Mouse (Mus musculus): ENCODE measurements around the gene Sstr4. TPM values are rescaled to one million over a fixed set of nuclear protein-coding genes. Genes with fewer than 3 reads are reported as not detected.

Gene Sstr4
- 0.42 and 0.98 TPM in 2 replicates for total RNA-seq (2012; rRNA removed)

DNA sequence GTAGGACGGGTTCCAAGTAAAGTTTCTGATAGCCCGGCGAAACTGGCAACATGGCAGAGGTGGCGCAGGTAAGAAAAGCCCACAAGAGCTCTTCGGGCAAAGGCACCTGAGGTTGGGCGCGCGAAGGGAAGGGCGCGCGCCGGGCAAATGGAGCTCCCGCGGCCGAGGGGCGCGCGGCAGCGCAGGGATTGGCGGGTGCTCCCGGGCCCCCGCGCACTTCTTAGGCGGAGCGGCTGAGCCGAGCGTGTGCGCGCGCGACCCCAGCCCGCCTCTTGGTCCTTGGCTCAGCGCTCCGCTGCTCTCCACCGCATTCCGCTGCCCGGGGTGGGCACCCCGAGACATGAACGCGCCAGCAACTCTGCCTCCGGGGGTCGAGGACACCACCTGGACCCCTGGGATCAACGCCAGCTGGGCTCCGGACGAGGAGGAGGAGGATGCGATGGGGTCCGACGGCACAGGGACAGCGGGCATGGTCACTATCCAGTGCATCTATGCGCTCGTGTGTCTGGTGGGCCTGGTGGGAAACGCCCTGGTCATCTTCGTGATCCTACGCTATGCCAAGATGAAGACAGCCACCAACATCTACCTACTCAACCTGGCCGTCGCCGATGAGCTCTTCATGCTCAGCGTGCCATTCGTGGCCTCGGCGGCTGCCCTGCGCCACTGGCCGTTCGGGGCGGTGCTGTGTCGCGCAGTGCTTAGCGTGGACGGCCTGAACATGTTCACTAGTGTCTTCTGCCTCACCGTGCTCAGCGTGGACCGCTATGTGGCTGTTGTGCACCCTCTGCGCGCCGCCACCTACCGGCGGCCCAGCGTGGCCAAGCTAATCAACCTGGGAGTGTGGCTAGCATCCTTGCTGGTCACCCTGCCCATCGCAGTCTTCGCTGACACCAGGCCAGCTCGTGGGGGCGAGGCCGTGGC lies at the start of gene Sstr4:
Gene Sstr4 (plus strand): TSS at position 214 of the 921 bp plus-strand sequence.
- Histone ChIP-seq H3K4me1 (ENCODE audit: control insufficient read depth in 2 of 2, insufficient read depth in 2 of 2, low read length in 2 of 2, poor library complexity in 1 of 2) (peaks cover 0 to 3% of the 10 kb centered on the region in 2 experiments; a peak in 1 of 4 replicates), H3K27ac (ENCODE audit: insufficient read depth, low read depth, low read length, poor library complexity, severe bottlenecking) (no peak within 1 kb of the TSS), H3K9me3 (ENCODE audit: control insufficient read depth, insufficient read depth, low read depth, low read length) (no peaks in the 10 kb centered on the region), H3K36me3 (ENCODE audit: control insufficient read depth, insufficient read depth, low read length, poor library complexity, severe bottlenecking) (no peaks in the 10 kb centered on the region), H3K9ac (ENCODE audit: insufficient read depth, low read depth, low read length, poor library complexity, severe bottlenecking) (no peak within 1 kb of the TSS), H3K4me3 (ENCODE audit: insufficient read depth in 1 of 2, low read depth in 1 of 2, low read length in 2 of 2, poor library complexity in 1 of 2, severe bottlenecking in 1 of 2) (peak within 1 kb of the TSS; percentile 64 to 65)
- no peak for DNase-seq (ENCODE audit: low read depth, low spot score)
- in situ Hi-C loops (cut with MboI; ENCODE audit: low sequenced_read_pairs in 2 of 2, unreplicated experiment in 2 of 2), result no loop called here
- TF ChIP-seq ZNF384 (IDR thresholded peaks at IDR 0.05; ENCODE audit: low read depth, low read length) (no peak), CHD2 (IDR thresholded peaks at IDR 0.05; ENCODE audit: low read depth, low read length) (no peak), ZC3H11A (IDR thresholded peaks at IDR 0.05; ENCODE audit: borderline replicate concordance, low read depth, low read length) (no peak), HCFC1 (IDR thresholded peaks at IDR 0.05; ENCODE audit: borderline replicate concordance, insufficient read depth, low read length) (no peak), MAFK (IDR thresholded peaks at IDR 0.05; ENCODE audit: insufficient read depth, low read depth, low read length) (no peak)

DNA sequence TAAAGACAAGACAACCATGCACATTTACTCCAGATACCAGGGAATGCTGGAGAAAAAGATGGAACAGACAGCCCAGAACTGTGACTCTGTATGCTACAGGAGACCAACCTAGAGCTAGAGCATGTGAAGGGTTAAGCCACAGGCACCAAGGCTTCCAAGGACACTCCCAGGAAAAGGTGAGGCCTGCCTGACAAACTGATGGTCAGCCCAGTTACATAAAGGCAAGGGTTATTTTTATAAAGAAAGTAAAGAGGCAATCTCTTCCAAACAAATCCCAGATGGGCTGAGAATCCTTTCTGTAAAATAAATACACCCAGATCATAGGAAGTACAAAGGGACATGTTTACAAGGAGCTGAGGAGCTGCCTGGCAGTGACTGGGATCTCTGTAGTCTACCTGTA lies 49.8 kb upstream of the Sstr4 start:
- Histone ChIP-seq H3K9me3 (ENCODE audit: control insufficient read depth, insufficient read depth, low read depth, low read length) (no peaks in the 10 kb centered on the region), H3K4me3 (ENCODE audit: insufficient read depth in 1 of 2, low read depth in 1 of 2, low read length in 2 of 2, poor library complexity in 1 of 2, severe bottlenecking in 1 of 2) (no peak overlapping the region), H3K9ac (ENCODE audit: insufficient read depth, low read depth, low read length, poor library complexity, severe bottlenecking) (no peak overlapping the region), H3K4me1 (ENCODE audit: control insufficient read depth in 2 of 2, insufficient read depth in 2 of 2, low read length in 2 of 2, poor library complexity in 1 of 2) (no peaks in the 10 kb centered on the region), H3K27ac (ENCODE audit: insufficient read depth, low read depth, low read length, poor library complexity, severe bottlenecking) (no peak overlapping the region), H3K36me3 (ENCODE audit: control insufficient read depth, insufficient read depth, low read length, poor library complexity, severe bottlenecking) (no peaks in the 10 kb centered on the region)
- in situ Hi-C loops (cut with MboI; ENCODE audit: low sequenced_read_pairs in 2 of 2, unreplicated experiment in 2 of 2), result no loop called here
- DNase-seq (ENCODE audit: low read depth, low spot score), result no peak
- no peak for TF ChIP-seq CHD2 (IDR thresholded peaks at IDR 0.05; ENCODE audit: low read depth, low read length)

DNA sequence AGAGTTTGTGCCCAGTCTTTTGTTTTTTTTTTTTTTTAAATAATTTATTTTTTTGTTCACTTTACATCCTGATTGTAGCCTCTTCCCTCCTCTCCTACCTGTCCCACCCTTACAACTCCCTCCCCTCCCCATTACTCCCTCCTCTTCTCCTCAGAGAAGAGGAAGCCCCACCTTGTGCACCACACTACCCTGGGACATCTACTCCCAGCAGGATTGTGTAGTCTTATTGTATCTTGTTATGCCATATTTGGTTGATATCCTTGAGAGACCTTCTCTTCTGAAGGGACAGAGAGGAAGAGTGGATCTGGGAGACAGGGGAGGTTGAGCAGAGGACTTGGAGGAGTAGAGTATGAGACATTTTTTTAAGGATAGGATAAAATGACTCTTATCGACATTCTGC lies 48.2 kb upstream of the Sstr4 start:
- in situ Hi-C loops (cut with MboI; ENCODE audit: low sequenced_read_pairs in 2 of 2, unreplicated experiment in 2 of 2), result no loop called here
- DNase-seq (ENCODE audit: low read depth, low spot score), result no peak
- TF ChIP-seq HCFC1 (IDR thresholded peaks at IDR 0.05; ENCODE audit: borderline replicate concordance, insufficient read depth, low read length) (no peak), ZNF384 (IDR thresholded peaks at IDR 0.05; ENCODE audit: low read depth, low read length) (no peak), ZC3H11A (IDR thresholded peaks at IDR 0.05; ENCODE audit: borderline replicate concordance, low read depth, low read length) (no peak), MAFK (IDR thresholded peaks at IDR 0.05; ENCODE audit: insufficient read depth, low read depth, low read length) (no peak), CHD2 (IDR thresholded peaks at IDR 0.05; ENCODE audit: low read depth, low read length) (no peak)

DNA sequence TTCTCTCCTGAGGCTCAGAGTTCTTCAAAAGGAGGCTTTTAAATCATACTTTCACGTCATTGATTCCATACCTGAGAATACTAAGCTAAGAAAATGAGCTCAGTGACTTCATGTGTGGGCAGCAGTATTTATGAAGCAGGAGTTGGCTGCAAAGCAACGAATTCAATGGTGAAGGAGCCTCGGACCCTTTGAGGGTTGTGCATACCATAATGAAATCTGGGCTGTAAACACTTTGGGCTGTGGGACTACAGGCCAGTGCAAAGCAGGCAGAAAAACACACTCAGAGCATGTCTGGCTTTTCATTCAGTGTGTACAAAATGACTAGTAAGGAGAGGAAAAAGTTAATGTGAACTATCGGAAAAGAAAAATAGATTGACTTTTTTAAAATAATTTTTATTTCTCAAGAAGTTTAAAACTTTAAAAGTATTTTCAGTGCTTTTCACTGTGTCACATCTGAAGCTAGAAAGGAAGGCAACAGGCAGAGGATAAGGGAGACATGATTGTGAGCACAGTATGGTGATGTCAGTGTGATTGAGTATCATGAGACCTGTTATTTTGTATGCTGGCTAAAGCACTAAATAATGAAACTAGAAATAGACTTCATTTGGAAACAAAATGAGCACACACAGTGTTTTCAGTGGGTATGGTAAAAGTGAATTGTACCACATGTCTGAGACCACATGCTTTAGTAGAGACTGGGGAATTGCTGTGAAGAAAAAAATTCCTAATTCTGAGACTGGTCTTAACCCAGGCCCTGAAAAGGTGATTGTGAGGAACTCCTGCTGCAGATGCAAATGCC lies 45.4 kb upstream of the Sstr4 start:
- H3K27ac ChIP-seq (ENCODE audit: insufficient read depth, low read depth, low read length, poor library complexity, severe bottlenecking), result no peak overlapping the region
- DNase-seq (ENCODE audit: low read depth, low spot score), result no peak
- in situ Hi-C loops (cut with MboI; ENCODE audit: low sequenced_read_pairs in 2 of 2, unreplicated experiment in 2 of 2), result no loop called here
- H3K9me3 ChIP-seq (ENCODE audit: control insufficient read depth, insufficient read depth, low read depth, low read length), result no peaks in the 10 kb centered on the region
- no peak for TF ChIP-seq CHD2 (IDR thresholded peaks at IDR 0.05; ENCODE audit: low read depth, low read length)
- TF ChIP-seq ZC3H11A (IDR thresholded peaks at IDR 0.05; ENCODE audit: borderline replicate concordance, low read depth, low read length), result no peak
- TF ChIP-seq HCFC1 (IDR thresholded peaks at IDR 0.05; ENCODE audit: borderline replicate concordance, insufficient read depth, low read length), result no peak
- no peak for TF ChIP-seq MAFK (IDR thresholded peaks at IDR 0.05; ENCODE audit: insufficient read depth, low read depth, low read length)
- no peak for TF ChIP-seq ZNF384 (IDR thresholded peaks at IDR 0.05; ENCODE audit: low read depth, low read length)
- no peak overlapping the region for H3K4me3 ChIP-seq (ENCODE audit: insufficient read depth in 1 of 2, low read depth in 1 of 2, low read length in 2 of 2, poor library complexity in 1 of 2, severe bottlenecking in 1 of 2)
- H3K4me1 ChIP-seq (ENCODE audit: control insufficient read depth in 2 of 2, insufficient read depth in 2 of 2, low read length in 2 of 2, poor library complexity in 1 of 2), result no peaks in the 10 kb centered on the region
- no peaks in the 10 kb centered on the region for H3K36me3 ChIP-seq (ENCODE audit: control insufficient read depth, insufficient read depth, low read length, poor library complexity, severe bottlenecking)
- H3K9ac ChIP-seq (ENCODE audit: insufficient read depth, low read depth, low read length, poor library complexity, severe bottlenecking), result no peak overlapping the region

More for the DNA sequence above, 48.2 kb upstream of the Sstr4 start:
- Histone ChIP-seq H3K4me3 (ENCODE audit: insufficient read depth in 1 of 2, low read depth in 1 of 2, low read length in 2 of 2, poor library complexity in 1 of 2, severe bottlenecking in 1 of 2) (no peak overlapping the region), H3K9ac (ENCODE audit: insufficient read depth, low read depth, low read length, poor library complexity, severe bottlenecking) (no peak overlapping the region), H3K4me1 (ENCODE audit: control insufficient read depth in 2 of 2, insufficient read depth in 2 of 2, low read length in 2 of 2, poor library complexity in 1 of 2) (no peaks in the 10 kb centered on the region), H3K9me3 (ENCODE audit: control insufficient read depth, insufficient read depth, low read depth, low read length) (no peaks in the 10 kb centered on the region), H3K27ac (ENCODE audit: insufficient read depth, low read depth, low read length, poor library complexity, severe bottlenecking) (no peak overlapping the region), H3K36me3 (ENCODE audit: control insufficient read depth, insufficient read depth, low read length, poor library complexity, severe bottlenecking) (no peaks in the 10 kb centered on the region)
